Mouse (Mus musculus) adrenal gland, postnatal 4 days (tissue): ENCODE results near the gene Masp2. TPM values are rescaled to one million over a fixed set of nuclear protein-coding genes. Genes with fewer than 3 reads are reported as not detected.

Experiments
- DNase-seq, 2 experiments: peaks; one replicate each; pipeline ENCODE4 v3.0.0; 2021 to 2022; ENCODE audit warnings: low spot score in 2 of 2, mixed read lengths in 2 of 2
- total RNA-seq, 2 experiments: library from RNA; stranded (reverse); gene quantifications; 2 replicates each; pipeline ENCODE4 v1.2.3; 2021

Gene Masp2
- total RNA-seq, 2 experiments from 2014 or later = 1.1 to 14.8 TPM

GRCm38 (mm10) chr4:148633395-148634061, 31.2 kb downstream of the Masp2 start:
- DNase-seq = no peak

DNA sequence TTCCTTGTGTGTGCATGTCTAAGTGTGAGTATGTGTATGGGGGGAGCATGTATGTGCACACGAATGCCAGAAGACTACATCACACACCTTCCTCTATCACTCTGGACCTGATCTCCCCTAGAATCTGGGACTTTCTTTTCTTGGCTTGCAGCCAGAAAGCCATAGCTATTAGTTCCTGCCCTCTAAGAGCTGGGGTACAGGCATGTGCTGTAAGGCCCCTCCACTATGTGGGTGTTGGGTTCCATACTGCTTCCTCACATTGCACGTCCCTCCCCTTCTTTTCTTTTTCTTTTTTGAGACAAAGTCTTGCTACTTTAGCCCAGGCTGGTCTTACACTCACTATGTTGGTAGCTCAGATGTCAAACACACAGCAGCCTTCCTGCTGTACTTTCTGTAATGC, 33.0 kb downstream of the Masp2 start:
- no peak for DNase-seq

DNA sequence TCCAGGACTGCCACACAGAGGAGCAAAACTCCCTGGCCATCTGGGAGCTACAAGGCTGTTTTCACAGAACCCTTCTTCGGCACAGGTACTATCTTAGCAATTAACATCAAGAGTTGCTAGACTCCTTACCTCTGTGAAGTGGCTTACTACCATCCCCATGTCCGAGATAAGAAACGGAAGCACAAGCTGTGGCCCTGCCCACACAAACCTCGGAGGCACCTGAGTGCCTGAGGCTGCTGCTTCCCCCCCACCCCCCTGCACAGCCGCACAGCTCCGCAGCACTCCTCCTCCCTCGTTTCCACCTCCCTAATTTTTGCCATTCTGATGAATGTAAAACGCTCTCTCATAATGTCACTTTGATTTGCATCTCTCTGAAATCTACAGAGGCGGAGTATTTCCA, 35.9 kb downstream of the Masp2 start:
- no peak for DNase-seq

GRCm38 (mm10) chr4:148639455-148639854, 37.1 kb downstream of the Masp2 start:
- no peak for DNase-seq

DNA sequence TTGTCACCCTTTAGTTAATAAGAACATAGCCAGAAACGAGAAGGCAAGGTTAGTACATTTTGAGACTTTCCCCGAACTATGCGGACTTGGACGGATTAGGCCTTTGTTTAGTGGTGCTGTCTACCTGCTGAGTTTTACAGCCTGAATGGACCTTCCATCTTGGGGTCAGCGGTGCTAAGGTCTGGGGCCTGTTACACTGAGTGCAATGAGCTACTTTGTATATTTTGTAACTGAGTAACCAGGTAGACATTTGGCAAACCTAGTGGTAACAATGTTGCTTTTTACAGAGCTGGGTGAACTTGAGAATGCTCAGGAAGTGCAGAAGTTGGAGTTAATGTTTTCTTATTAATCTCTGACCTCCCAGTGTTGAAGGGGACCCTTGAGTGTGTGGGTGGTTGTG, 38.8 kb downstream of the Masp2 start:
- no peak for DNase-seq

DNA sequence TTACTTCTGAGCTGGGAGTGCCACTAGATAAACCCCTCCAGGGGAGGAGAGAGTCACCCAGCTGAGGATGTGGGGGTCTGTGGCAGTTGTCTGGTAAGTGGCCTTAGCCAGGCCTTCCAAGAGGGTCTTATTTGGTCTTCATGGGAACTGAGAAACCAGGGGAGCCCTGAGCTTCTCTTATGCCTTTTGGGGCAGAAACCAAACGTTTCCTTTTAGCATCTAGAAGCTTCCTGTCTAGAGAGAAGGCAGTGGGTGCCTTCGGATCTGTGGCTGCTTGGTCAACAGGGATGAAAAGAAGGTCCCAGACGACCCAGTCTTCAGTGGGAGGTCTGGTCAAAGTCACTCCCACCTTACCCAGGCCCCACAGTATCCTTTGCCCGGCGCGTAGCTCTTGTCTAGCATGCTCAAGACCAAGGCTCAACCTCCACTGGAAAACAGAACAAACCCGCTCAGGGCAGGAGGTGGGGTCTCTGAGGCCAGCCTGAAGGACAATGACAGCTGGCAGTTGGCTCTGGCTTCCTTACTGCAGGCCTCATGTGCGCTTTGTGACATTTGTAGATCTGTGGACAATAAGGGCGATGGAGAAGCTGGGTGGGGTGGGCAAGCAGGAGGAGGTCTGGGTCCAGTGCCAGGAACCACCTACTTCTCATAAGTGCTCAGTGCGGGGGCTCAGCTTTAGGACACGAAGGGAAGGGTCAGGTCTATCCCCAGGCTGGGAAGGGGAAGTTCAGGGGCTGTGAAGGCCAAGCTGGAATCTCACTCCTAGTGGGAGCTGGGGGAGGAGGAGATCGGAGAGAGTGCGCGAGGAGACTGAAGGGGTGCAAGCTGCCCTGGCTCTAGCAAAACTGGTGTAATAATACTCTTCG, 41.2 kb downstream of the Masp2 start, which contains the start of gene Gm572:
Gene Gm572 (plus strand): TSS at position 27 of the 866 bp plus-strand sequence.
- DNase-seq = no peak

DNA sequence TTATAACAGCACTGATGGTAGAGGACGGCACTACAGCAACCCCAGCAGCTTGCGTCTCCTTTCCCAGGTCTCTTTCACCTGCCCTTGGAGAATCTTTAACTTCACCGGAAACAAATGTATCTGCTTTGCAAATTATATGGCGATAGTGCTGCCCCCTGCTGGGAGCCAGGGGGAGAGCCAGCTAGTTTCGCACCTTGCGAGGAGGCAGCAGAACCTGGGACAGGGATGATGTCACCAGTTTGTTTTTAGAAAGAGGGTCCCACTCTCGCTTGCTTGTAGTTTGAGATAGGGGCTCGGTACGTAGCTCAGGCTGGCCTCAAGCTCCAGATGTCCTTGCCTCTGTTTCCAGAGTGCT, 41.8 kb downstream of the Masp2 start:
- DNase-seq = peak; percentile 38 to 53

DNA sequence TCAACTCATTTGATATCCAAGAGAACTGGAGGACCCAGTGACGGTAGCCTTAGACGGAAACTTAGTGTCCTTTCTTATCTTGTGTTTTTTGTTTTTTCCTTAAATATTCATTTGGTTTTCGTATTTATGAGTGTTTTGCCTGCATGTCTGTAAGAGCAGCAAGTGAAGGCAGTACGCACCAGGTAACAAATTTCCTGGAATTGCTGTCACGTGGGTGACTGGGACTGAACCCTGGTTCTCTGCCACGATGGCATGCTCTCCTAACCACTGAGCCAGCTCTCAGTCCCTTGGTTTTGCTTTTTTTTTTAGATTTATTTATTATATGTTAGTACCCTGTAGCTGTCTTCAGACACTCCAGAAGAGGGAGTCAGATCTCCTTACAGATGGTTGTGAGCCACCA, 42.6 kb downstream of the Masp2 start:
- DNase-seq = no peak

DNA sequence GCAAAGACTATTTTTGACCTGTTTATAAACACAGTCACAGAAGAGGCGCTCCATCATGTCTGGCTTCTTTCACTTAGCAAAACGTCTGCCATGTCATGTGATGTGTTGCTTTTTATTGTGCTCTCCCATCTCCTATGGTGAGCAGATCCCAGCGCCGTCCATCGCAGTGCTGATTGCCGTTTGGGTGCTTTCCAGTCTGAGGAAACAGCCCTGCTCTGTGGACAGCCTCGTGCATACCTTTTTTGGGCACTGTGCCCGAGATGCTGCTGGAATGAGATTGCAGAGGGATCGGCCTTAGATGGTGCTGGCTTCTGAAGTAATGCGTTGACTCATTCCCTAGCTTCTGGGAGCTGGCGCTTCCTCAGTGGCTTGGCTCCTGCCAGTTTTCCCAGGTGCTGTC, 44.3 kb downstream of the Masp2 start:
- DNase-seq = no peak

- no peak for DNase-seq
These were observed 47.0 kb downstream of the Masp2 start for GRCm38 (mm10) chr4:148649309-148649708.

- DNase-seq = no peak
These were observed 48.7 kb downstream of the Masp2 start for GRCm38 (mm10) chr4:148651045-148651444.

DNA sequence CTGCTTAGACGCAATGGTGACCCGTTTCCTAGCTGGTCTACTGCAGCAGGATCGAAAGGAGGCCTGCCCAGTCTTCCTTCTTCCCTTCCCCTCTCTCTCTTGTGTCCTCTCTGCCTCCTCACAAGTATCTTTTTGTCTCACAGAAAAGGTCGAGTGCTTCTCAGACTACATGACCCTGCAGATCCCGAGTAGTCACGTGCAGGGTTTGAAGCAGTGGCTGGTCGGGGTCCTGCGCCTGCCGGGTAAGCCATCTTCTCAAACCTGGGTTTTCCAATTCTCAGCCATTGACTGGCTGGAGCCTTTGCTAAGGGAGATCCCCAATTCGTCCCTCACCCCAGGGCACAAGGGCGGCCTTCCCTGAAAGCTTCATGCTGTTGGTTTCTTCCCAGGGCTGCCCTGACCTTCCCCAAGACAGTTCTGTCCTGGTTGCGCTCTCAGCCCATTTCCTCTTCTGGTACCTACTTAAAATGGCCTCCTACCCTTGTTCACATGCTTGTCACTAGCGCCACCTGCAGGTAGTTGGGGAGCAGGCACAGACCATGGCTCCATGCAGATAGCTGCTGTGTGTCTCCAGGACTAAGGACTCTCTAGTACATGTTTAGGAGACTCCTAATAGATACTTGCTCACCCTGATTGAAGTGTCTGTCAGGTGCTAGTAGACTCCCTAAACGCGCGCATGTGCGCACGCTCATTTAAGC, 52.5 kb downstream of the Masp2 start:
- DNase-seq = no peak

- no peak for DNase-seq
These were observed 54.4 kb downstream of the Masp2 start for GRCm38 (mm10) chr4:148656691-148657258.

- no peak for DNase-seq
These were observed 55.4 kb downstream of the Masp2 start for GRCm38 (mm10) chr4:148657776-148658175.

DNA sequence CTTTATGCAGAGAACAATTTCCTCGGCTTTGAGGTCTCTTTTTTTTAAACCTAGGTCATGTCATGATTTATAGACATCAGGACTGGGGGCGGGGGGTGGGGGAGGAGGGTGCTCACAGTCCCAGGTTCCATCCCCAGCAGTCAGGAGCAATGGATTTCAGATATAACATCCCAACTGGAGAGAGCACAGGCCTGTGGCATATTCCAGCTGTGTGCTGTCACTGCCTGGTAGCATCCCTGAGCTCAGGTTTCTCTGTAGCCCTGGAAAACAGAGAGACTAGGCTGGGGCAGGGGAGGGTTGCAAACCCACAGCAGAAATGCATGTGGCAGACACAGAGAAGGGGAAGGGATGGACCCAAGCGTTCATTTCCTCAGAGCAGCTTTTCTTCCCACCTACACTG, 57.8 kb downstream of the Masp2 start:
- DNase-seq = no peak

DNA sequence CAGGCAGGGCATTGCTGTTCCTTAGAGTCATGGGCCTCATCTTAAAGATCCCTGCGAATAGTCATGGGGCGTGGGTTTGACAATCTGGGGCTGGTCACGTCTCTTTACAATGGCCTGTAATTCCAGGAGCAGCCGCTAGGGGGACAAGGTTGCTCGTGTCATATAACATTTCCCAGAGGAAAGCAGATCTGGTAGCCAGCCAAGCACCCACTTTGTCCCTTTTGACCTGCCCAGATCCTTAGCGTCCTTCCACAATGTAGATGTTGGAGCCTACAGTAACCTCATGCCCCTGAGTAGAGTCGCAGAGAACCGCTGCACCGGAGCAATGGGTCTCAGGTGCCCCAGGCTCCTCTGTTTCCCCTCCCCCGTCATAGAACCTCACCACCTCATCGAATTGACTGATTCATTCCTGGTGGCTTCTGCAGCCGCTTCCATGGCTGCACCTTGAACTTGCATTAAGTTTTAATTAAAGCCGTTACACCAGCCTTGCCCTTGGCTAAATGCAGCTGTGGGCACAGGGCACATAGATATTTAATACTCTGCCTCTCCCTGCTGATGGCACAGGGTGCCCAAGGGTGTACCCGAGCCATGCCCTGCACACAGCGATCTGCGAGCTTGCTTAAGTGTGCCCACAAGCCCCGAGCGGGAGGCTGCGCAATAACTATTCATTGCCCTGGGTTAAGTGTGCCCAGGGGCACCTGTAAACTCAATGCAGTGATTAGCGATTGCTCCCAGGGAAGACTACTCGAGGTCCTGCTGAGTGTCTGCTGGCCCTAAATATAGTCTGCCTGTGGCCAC, 60.0 kb downstream of the Masp2 start:
- peak; percentile 49 to 65 for DNase-seq

- no peak for DNase-seq
These were observed 61.0 kb downstream of the Masp2 start for GRCm38 (mm10) chr4:148663326-148663725.

- DNase-seq = no peak
These were observed 61.7 kb downstream of the Masp2 start for GRCm38 (mm10) chr4:148664021-148664420.
